Mouse (Mus musculus) lung, embryonic 15.5 days (tissue): ENCODE measurements around the gene Cyba. TPM values are rescaled to one million over a fixed set of nuclear protein-coding genes. Genes with fewer than 3 reads are reported as not detected.

Experiments used
- ATAC-seq: fragments of 200-750 bp; cut with Nextera tagmentation; 2 replicates; pipeline ENCODE4 v1.8.0; 2017; ENCODE audit warnings: moderate number of reproducible peaks, borderline replicate concordance; ENCODE audit not compliant: low FRiP score, low TSS enrichment; ENCODE audit errors: extremely low read depth
- H3K27ac ChIP-seq: fragments of 300-500 bp; sonication (generic); 2 replicates; pipeline ENCODE4 v1.5.1; 2015; ENCODE audit warnings: moderate library complexity, mild to moderate bottlenecking, inconsistent platforms
- H3K27me3 ChIP-seq: fragments of 300-500 bp; sonication (generic); 2 replicates; pipeline ENCODE4 v1.6.1; 2015; ENCODE audit warnings: inconsistent platforms
- H3K36me3 ChIP-seq: fragments of 300-500 bp; sonication (generic); 2 replicates; pipeline ENCODE4 v1.6.1; 2015; ENCODE audit warnings: inconsistent platforms
- H3K4me1 ChIP-seq: fragments of 300-500 bp; sonication (generic); 2 replicates; pipeline ENCODE4 v1.6.1; 2015; ENCODE audit warnings: inconsistent platforms
- H3K4me2 ChIP-seq: fragments of 300-500 bp; sonication (generic); 2 replicates; pipeline ENCODE4 v1.6.1; 2015; ENCODE audit warnings: inconsistent platforms, mild to moderate bottlenecking, moderate library complexity
- H3K4me3 ChIP-seq: fragments of 300-500 bp; sonication (generic); 2 replicates; pipeline ENCODE4 v1.5.1; 2015; ENCODE audit warnings: mild to moderate bottlenecking, inconsistent platforms
- H3K9ac ChIP-seq: fragments of 300-500 bp; sonication (generic); 2 replicates; pipeline ENCODE4 v1.6.1; 2015; ENCODE audit warnings: inconsistent platforms
- H3K9me3 ChIP-seq: fragments of 300-500 bp; sonication (generic); 2 replicates; pipeline ENCODE4 v1.6.1; 2016; ENCODE audit warnings: inconsistent platforms
- WGBS: fragments of 180-500 bp; shearing (Covaris S2); methylation state at CpG from one replicate; pipeline ENCODE4 v1.1.7; 2015; 5-methylcytosine and 5-hydroxymethylcytosine counted together
- polyA plus RNA-seq: library from polyadenylated mRNA; unstranded; fragments of >200 nt; fragmentation: Nextera tagmentation; extraction: Ambion mirVana; gene quantifications from 2 replicates; pipeline ENCODE4 v1.2.1, GENCODE M21; 2015

The Cyba gene
- polyA plus RNA-seq, 1 experiment from 2014 or later, result 208 TPM

DNA sequence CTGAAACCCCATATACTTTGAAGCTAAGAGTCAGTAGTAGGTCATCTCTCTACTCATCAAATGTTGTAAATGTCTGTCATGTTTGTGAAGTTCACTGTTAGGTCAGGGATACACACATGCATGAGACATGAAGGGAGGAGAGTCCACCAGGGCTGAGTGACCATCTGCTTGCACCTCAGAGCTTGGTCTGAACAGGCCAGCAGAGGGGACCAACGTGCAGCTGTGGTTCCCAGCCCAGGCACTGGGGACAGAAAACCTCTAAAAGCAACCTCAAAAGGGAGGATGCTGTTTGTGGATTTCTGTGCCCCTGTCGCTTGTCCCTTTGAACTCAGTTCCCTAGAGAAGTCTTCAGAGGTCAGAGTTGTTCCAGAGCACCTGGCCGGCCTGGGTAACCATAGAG is 12.5 kb upstream of the Cyba start:
- 63% methylated on average over 3 of the region's 3 CpGs for WGBS
- no peak for ATAC-seq
- Histone ChIP-seq H3K9me3 (no peaks in the 10 kb centered on the region), H3K27ac (peak overlapping the region; percentile 99), H3K4me1 (peaks cover 26% of the 10 kb centered on the region), H3K36me3 (no peaks in the 10 kb centered on the region), H3K27me3 (no peaks in the 10 kb centered on the region), H3K4me3 (no peak overlapping the region), H3K4me2 (peak overlapping the region; percentile 94; the same call in 1 of the 2 replicates), H3K9ac (0 out of 2 replicates have a peak overlapping the region, but pooled peaks have one; percentile 65)

DNA sequence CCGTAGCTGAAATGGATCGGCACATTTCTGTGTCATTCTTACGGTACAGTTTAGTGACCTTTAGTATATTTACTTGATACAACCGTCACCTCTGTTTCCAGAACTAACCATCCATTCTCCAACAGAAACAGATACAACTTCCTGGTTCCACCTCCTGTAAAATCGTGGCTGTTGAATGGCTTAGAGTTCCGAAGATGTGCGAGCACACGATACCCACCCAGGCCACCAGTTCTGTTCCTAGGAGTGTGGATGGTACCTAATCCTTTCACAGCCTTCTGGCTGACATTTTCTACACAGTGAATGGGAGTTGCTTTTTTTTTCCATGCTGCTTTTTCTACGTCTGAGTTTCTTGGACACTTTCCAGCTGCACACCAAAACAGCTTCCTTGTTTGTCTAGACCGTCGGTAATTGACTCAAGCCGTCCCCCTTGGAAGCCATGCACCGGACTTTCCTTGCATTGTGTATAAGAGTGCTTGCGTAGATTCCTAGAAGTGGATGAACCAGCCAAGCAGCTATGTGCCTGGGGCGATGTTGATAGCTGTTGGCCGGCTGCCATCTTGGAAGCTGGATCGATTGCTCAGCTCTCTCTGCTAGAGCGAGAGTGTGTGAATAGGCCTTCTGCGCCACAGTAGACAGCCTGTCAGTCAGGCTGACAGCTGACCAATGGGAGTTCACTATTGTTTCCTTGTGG is 11.5 kb upstream of the Cyba start:
- Histone ChIP-seq H3K9me3 (no peaks in the 10 kb centered on the region), H3K36me3 (no peaks in the 10 kb centered on the region), H3K9ac (peak overlapping the region; percentile 65), H3K27ac (peak overlapping the region; percentile 99), H3K4me3 (peak overlapping the region; percentile 63), H3K4me1 (peaks cover 26% of the 10 kb centered on the region), H3K27me3 (no peaks in the 10 kb centered on the region), H3K4me2 (peak overlapping the region; percentile 94)
- WGBS, result 1% methylated on average over 19 of the region's 19 CpGs
- ATAC-seq, result peak; percentile 73

DNA sequence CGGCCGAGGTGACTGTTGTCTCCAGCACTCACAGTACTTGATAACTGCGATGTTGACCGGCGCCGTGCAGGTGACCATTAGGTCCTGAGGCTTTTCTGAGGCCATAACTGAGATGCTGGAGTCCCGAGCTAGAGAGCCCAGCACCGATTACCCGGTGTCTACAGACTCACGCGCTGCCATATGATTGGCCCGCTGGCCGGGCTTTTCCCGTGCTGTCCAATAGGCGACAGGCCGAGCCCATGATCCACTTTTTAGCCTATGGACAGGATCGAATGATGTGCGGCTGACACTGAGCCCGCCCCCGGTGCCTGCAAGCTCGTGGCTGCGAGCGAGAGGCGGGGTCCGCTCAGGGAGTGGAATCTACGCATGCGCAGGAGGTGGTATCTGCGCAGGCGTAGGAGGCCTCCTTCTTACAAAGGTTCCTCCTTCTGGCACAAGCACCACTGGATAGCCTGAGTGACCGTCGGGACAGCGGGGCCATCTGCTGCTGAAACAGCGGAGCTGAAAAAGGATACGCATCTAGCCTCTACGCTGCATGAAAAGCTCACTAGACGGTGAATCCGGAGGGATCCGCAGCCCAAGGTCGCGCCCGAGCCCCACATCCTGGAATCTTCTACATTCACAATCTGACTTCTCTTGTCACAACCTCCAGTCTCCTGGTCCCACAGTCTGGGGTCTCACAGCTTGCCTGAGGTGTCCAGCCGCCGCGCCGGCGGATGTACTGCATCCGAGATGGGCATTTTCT is 10.7 kb upstream of the Cyba start, which contains the start of gene Mvd:
TSS of gene Mvd (minus strand) at position 161 of the 745 bp plus-strand sequence.
- Histone ChIP-seq H3K4me1 (peaks cover 29% of the 10 kb centered on the region), H3K4me2 (peak within 1 kb of the TSS; percentile 94), H3K9ac (peak within 1 kb of the TSS; percentile 65), H3K9me3 (no peaks in the 10 kb centered on the region), H3K27ac (peak within 1 kb of the TSS; percentile 99), H3K36me3 (no peaks in the 10 kb centered on the region), H3K27me3 (no peaks in the 10 kb centered on the region), H3K4me3 (peak within 1 kb of the TSS; percentile 63)
- WGBS, result under 1% methylated on average over 47 of the region's 47 CpGs
- peak; percentile 97 for ATAC-seq

DNA sequence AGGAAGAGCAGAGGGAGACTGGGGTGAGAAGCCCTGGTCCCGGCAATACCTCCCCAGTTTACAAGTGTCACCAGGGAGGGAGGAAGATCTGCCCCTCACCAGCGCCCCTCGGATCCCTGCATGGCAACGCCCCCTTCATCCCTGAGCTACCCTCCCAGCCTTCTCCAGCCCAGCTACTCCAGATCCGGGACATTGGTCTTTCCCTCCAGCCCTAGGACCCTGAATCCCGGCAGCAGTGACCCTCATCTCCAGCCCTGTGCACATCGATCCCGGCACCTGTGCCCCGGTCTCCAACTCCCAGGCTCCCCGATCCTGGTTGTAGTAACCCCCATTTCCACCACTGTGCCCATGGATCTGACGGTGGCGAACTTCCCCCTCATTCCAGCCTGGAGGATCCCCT is 10.1 kb upstream of the Cyba start:
- Histone ChIP-seq H3K36me3 (no peaks in the 10 kb centered on the region), H3K27me3 (no peaks in the 10 kb centered on the region), H3K27ac (peak overlapping the region; percentile 58), H3K9ac (peak overlapping the region; percentile 53), H3K4me2 (peak overlapping the region; percentile 94), H3K9me3 (no peaks in the 10 kb centered on the region), H3K4me1 (peaks cover 33% of the 10 kb centered on the region), H3K4me3 (peak overlapping the region; percentile 63)
- ATAC-seq, result no peak
- WGBS, result under 1% methylated on average over 12 of the region's 12 CpGs

DNA sequence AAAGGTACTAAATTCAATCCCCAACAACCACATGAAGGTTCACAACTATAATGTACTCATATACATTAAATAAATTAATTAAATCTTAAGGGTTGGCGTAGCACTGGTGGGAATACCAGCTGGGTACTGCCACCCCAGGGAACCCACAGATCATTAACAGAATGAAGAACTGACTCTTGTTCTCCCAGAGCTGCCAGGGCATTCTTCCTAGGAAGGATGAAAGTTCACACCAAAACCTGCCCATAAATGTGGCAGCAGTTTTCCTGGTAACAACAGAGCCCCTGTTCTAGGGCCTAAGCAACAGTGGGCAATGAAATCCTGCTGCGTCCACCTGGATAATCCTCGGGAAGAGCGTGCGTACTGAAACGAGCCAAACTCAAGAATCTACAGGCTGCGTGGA is 9.6 kb upstream of the Cyba start:
- no peak overlapping the region for H3K27ac ChIP-seq

DNA sequence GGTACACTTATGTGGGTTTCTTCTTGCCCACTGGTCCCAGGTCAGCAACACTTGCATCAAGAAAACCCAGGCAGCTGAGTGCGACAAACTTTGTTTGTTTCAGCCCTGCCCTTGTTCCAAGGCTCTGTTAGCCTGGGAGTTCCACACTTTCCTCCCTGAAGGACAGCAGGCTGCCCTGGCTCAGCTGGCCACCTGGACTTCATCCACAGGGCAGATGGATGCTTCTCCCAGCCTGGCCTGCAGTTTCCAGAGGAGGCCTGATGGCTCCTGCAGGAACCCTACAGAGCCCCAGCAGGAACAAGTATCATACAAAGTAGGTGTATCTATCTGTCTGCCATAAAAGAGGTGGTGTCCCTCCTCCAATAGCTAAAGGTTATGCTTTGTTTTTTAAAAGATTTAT is 8.6 kb upstream of the Cyba start:
- ATAC-seq, result no peak
- Histone ChIP-seq H3K9me3 (no peaks in the 10 kb centered on the region), H3K4me3 (no peak overlapping the region), H3K4me2 (no peak overlapping the region), H3K36me3 (peaks cover 8% of the 10 kb centered on the region; the same call in 1 of the 2 replicates), H3K4me1 (peaks cover 33% of the 10 kb centered on the region), H3K27ac (no peak overlapping the region), H3K27me3 (no peaks in the 10 kb centered on the region), H3K9ac (no peak overlapping the region)
- WGBS, result 95% methylated on average over 1 of the region's 1 CpGs

More for the DNA sequence above, 9.6 kb upstream of the Cyba start:
- 17% methylated on average over 7 of the region's 7 CpGs for WGBS
- peak overlapping the region; percentile 53 for H3K9ac ChIP-seq
- peaks cover 33% of the 10 kb centered on the region for H3K4me1 ChIP-seq
- peak overlapping the region; percentile 94 for H3K4me2 ChIP-seq
- peak overlapping the region; percentile 63 for H3K4me3 ChIP-seq
- no peaks in the 10 kb centered on the region for H3K27me3 ChIP-seq
- ATAC-seq, result no peak
- H3K36me3 ChIP-seq, result no peaks in the 10 kb centered on the region
- H3K9me3 ChIP-seq, result no peaks in the 10 kb centered on the region

DNA sequence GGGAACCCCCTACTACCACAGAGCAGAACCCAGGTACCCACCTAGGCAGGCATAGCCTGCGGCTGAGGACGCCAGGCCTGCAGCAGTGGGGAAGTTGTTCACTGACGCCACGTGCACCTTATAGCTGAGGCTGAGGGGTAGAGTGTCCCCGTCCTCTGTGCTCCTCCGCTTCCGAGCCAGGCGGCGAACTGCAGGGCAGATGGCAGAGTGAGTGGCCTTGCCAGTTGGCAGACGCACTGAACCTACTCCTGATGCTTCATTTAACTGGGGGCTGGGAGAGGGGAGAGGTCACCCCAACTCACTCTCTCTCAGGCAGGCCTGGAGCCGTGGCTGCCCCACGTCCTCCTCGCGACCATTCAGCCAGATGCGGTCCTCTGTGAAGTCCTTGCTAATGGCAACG is 6.6 kb upstream of the Cyba start:
- no peak overlapping the region for H3K9ac ChIP-seq
- no peak overlapping the region for H3K4me3 ChIP-seq
- peaks cover 18% of the 10 kb centered on the region; the same call in 1 of the 2 replicates for H3K36me3 ChIP-seq
- no peak overlapping the region for H3K27ac ChIP-seq
- no peak overlapping the region for H3K4me2 ChIP-seq
- WGBS, result 93% methylated on average over 16 of the region's 16 CpGs
- H3K27me3 ChIP-seq, result no peaks in the 10 kb centered on the region
- no peak for ATAC-seq
- H3K9me3 ChIP-seq, result no peaks in the 10 kb centered on the region
- H3K4me1 ChIP-seq, result peaks cover 15% of the 10 kb centered on the region

DNA sequence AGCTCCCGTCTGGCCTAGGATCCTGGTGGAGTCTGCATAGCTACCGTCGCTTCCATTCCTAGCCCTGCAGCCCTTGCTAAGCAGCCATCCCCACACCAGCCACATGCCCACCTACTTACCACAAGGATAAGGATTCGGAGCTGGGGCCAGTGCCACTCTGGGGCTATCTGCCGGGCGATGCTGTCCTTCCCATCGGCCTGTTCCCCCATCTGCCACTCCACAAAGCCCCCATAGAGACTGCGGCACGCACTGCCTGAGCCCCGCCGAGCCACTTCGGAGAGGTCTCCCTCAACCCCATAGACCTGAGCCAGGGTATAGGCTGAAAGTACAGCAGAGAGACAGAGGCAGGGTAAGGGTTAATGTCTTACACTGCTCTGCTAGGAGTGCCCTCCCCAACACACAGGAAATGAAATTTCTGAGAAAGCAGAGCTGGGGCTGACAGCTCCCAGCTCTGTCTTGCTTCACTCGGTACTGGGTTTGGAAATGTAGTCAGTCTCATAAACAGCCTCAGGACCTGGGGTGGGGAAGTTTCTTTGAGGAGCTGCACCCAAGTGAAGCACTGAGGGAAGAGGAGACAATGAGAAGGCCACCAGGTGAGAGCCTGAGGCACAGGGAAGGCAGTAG is 5.1 kb upstream of the Cyba start:
- Histone ChIP-seq H3K27ac (no peak overlapping the region), H3K9me3 (no peaks in the 10 kb centered on the region), H3K9ac (no peak overlapping the region), H3K27me3 (no peaks in the 10 kb centered on the region), H3K4me1 (peaks cover 22% of the 10 kb centered on the region), H3K4me3 (no peak overlapping the region), H3K36me3 (peaks cover 20% of the 10 kb centered on the region; the same call in 1 of the 2 replicates), H3K4me2 (peak overlapping the region; percentile 26; the same call in 1 of the 2 replicates)
- no peak for ATAC-seq
- WGBS, result 77% methylated on average over 13 of the region's 13 CpGs

DNA sequence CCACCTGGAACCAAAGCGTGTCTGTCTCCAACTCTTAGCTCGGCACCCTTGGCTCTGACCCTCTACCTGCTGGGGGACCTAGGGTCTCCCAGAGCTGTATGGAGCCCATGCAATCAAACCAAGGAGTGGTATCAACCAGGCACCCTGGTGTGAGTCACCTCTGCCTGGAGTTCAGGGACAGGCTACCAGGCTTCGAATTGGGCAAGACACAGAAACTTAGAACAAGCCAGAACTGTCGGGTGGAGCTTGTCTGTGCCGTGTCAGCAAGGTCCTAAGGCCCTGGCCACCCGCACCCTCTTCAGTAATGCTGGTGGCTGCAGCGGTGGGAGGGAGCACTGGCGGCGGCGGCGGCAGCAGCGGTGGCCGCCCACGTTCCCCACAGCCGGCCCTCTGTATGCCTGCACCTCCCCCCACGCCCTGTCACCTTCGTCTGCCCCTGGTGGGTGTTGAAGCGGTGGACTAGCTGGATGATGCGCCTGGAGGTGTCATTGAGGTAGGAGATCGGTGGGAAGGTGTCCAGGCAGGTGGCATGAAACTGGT is 3.9 kb upstream of the Cyba start:
- Histone ChIP-seq H3K36me3 (peaks cover 20% of the 10 kb centered on the region; the same call in 1 of the 2 replicates), H3K4me3 (no peak overlapping the region), H3K9ac (no peak overlapping the region), H3K27me3 (no peaks in the 10 kb centered on the region), H3K27ac (no peak overlapping the region), H3K4me2 (no peak overlapping the region), H3K9me3 (no peaks in the 10 kb centered on the region), H3K4me1 (peaks cover 25% of the 10 kb centered on the region)
- no peak for ATAC-seq
- WGBS, result 79% methylated on average over 20 of the region's 20 CpGs

DNA sequence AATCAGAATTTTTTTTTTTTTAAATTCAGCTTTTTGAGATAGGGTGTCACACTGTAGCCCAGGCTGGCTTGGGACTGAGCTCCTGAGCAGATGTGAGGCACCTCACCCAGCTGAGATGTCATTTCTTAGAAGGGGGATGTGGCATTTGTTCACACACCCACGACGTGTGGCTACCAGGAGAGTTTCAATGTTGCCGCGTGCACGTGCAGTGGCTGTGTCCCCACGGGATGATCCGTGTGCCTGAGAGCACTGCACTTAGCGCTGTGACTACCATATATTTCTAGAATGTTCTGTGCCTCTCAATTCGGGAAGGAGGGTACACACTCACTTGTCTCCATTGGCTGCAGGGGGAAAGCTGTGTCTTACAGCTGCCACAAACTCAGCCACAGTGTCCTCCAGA is 3.4 kb upstream of the Cyba start:
- H3K4me2 ChIP-seq, result no peak overlapping the region
- no peak overlapping the region for H3K9ac ChIP-seq
- peaks cover 30% of the 10 kb centered on the region for H3K4me1 ChIP-seq
- no peak overlapping the region for H3K4me3 ChIP-seq
- no peak for ATAC-seq
- H3K9me3 ChIP-seq, result no peaks in the 10 kb centered on the region
- peaks cover 20% of the 10 kb centered on the region; the same call in 1 of the 2 replicates for H3K36me3 ChIP-seq
- WGBS, result 89% methylated on average over 9 of the region's 9 CpGs
- H3K27me3 ChIP-seq, result no peaks in the 10 kb centered on the region
- H3K27ac ChIP-seq, result no peak overlapping the region

DNA sequence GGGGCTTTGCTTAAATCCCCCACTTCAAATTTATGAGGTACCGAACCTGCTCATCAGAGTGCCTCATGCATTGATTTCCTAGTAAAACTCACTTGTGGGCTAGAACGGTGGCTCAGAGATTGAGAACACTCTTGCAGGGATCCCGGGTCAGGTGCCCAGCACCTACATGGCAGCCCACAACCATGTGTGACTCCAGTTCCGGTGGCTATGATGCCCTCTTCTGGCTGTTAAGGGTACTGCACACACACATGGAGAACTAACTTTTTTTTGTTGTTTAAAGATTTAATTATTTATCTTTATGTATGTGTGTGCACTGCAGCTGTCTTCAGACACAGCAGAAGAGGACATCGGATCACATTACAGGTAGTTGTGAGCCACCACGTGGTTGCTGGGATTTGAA is 2.6 kb upstream of the Cyba start:
- Histone ChIP-seq H3K27me3 (no peaks in the 10 kb centered on the region), H3K4me1 (peaks cover 31% of the 10 kb centered on the region), H3K4me3 (no peak overlapping the region), H3K9me3 (no peaks in the 10 kb centered on the region), H3K9ac (no peak overlapping the region), H3K4me2 (no peak overlapping the region), H3K27ac (no peak overlapping the region), H3K36me3 (peaks cover 20% of the 10 kb centered on the region; the same call in 1 of the 2 replicates)
- no peak for ATAC-seq
- WGBS, result 89% methylated on average over 6 of the region's 6 CpGs
